Mouse (Mus musculus) heart, postnatal 25 days (tissue): ENCODE data around the gene Kras. TPM values are rescaled to one million over a fixed set of nuclear protein-coding genes. Genes with fewer than 3 reads are reported as not detected.

Source experiments
- DNase-seq: peaks from one replicate; pipeline ENCODE4 v3.0.0; 2022; ENCODE audit warnings: low spot score
- intact Hi-C: fragments of 180-260 bp; cut with DNase I; formaldehyde crosslinking; loops from one replicate; pipeline ENCODE4 v1.15.1; 2025
- total RNA-seq, 2 experiments: library from RNA; stranded (reverse); gene quantifications; 2 replicates each; pipeline ENCODE4 v1.2.3; 2021

Kras gene
- total RNA-seq = 10 to 100 TPM; 30.4 to 34.0 TPM

GRCm38 (mm10) chr6:145250185-145250791 is at the start of gene Kras:
Gene Kras, minus strand, starts transcription at chr6:145250239.
- intact Hi-C loops = loop anchor here (10.0 kb wide), 1 partner anchor 495 kb away; the partner anchor contains the start of gene Rassf8
- peak; percentile 85 for DNase-seq

- DNase-seq = no peak
- intact Hi-C loops = no loop called here
These were observed 47.6 kb upstream of the Kras start for GRCm38 (mm10) chr6:145297626-145298025.

- intact Hi-C loops = no loop called here
- DNase-seq = no peak
These were observed 46.9 kb upstream of the Kras start for GRCm38 (mm10) chr6:145296979-145297378.

GRCm38 (mm10) chr6:145295171-145295570 is 45.1 kb upstream of the Kras start:
- intact Hi-C loops = no loop called here
- no peak for DNase-seq

- intact Hi-C loops = no loop called here
These were observed 43.1 kb upstream of the Kras start for GRCm38 (mm10) chr6:145293156-145293555.

GRCm38 (mm10) chr6:145291383-145292289 is 41.6 kb upstream of the Kras start:
- intact Hi-C loops = no loop called here
- no peak for DNase-seq

More at GRCm38 (mm10) chr6:145293156-145293555, 43.1 kb upstream of the Kras start:
- no peak for DNase-seq

- DNase-seq = no peak
- intact Hi-C loops = no loop called here
These were observed 35.6 kb upstream of the Kras start for GRCm38 (mm10) chr6:145285656-145286055.

- DNase-seq = no peak
- intact Hi-C loops = no loop called here
These were observed 34.2 kb upstream of the Kras start for GRCm38 (mm10) chr6:145284286-145284685.

- no peak for DNase-seq
- intact Hi-C loops = no loop called here
These were observed 27.2 kb upstream of the Kras start for GRCm38 (mm10) chr6:145277138-145277763.

GRCm38 (mm10) chr6:145276265-145276780 is 26.3 kb upstream of the Kras start:
- intact Hi-C loops = no loop called here
- DNase-seq = peak; percentile 46

GRCm38 (mm10) chr6:145275586-145276219 is 25.7 kb upstream of the Kras start:
- intact Hi-C loops = no loop called here
- no peak for DNase-seq

- intact Hi-C loops = no loop called here
These were observed 24.1 kb upstream of the Kras start for GRCm38 (mm10) chr6:145273971-145274620.

GRCm38 (mm10) chr6:145272142-145272937 is 22.3 kb upstream of the Kras start:
- DNase-seq = no peak
- intact Hi-C loops = no loop called here

More at GRCm38 (mm10) chr6:145273971-145274620, 24.1 kb upstream of the Kras start:
- no peak for DNase-seq

- intact Hi-C loops = no loop called here
- no peak for DNase-seq
These were observed 19.3 kb upstream of the Kras start for GRCm38 (mm10) chr6:145269313-145269845.

GRCm38 (mm10) chr6:145267692-145268091 is 17.7 kb upstream of the Kras start:
- no peak for DNase-seq
- intact Hi-C loops = no loop called here

GRCm38 (mm10) chr6:145262314-145262713 is 12.3 kb upstream of the Kras start:
- intact Hi-C loops = no loop called here
- no peak for DNase-seq

GRCm38 (mm10) chr6:145256701-145257073 is 6.6 kb upstream of the Kras start:
- no peak for DNase-seq
- intact Hi-C loops = loop anchor here (10.0 kb wide), 1 partner anchor 488 kb away; the partner anchor contains the start of gene Rassf8

GRCm38 (mm10) chr6:145255952-145256700 is 6.1 kb upstream of the Kras start:
- intact Hi-C loops = loop anchor here (10.0 kb wide), 1 partner anchor 489 kb away; the partner anchor contains the start of gene Rassf8
- no peak for DNase-seq
